Mouse (Mus musculus) midbrain, postnatal 0 days (tissue): ENCODE results near the gene Cdpf1. TPM values are rescaled to one million over a fixed set of nuclear protein-coding genes. Genes with fewer than 3 reads are reported as not detected.

ENCODE experiments used
- ATAC-seq: fragments of 200-750 bp; cut with Nextera tagmentation; 2 replicates; pipeline ENCODE4 v1.8.0; 2017; ENCODE audit warnings: moderate number of reproducible peaks, mild to moderate bottlenecking, moderate TSS enrichment, moderate library complexity; ENCODE audit not compliant: low FRiP score
- DNase-seq: peaks from one replicate; pipeline ENCODE4 v3.0.0-alpha.2; 2015; ENCODE audit warnings: low spot score
- H3K27ac ChIP-seq: fragments of 300-500 bp; sonication (generic); 2 replicates; pipeline ENCODE4 v1.5.1; 2014; ENCODE audit warnings: low read depth, mild to moderate bottlenecking, low read length, mixed read lengths
- H3K27me3 ChIP-seq: fragments of 300-500 bp; sonication (generic); 2 replicates; pipeline ENCODE4 v1.6.1; 2014; ENCODE audit warnings: low read length, control low read depth, mixed read lengths; ENCODE audit not compliant: insufficient read depth
- H3K36me3 ChIP-seq: fragments of 300-500 bp; sonication (generic); 2 replicates; pipeline ENCODE4 v1.6.1; 2014; ENCODE audit warnings: low read length, control low read depth, mixed read lengths; ENCODE audit not compliant: insufficient read depth
- H3K4me1 ChIP-seq: fragments of 300-500 bp; sonication (generic); 2 replicates; pipeline ENCODE4 v1.6.1; 2014; ENCODE audit warnings: mild to moderate bottlenecking, control low read depth, antibody characterized with exemption, low read length, mixed read lengths; ENCODE audit not compliant: insufficient read depth
- H3K4me2 ChIP-seq: fragments of 300-500 bp; sonication (generic); 2 replicates; pipeline ENCODE4 v1.6.1; 2014; ENCODE audit warnings: low read depth, mild to moderate bottlenecking, low read length, mixed read lengths; ENCODE audit not compliant: poor library complexity, severe bottlenecking
- H3K4me3 ChIP-seq: fragments of 300-500 bp; sonication (generic); 2 replicates; pipeline ENCODE4 v1.5.1; 2014; ENCODE audit warnings: low read depth, mild to moderate bottlenecking, low read length, moderate library complexity
- H3K9ac ChIP-seq: fragments of 300-500 bp; sonication (generic); replicated peaks from 2 replicates; pipeline ENCODE4 v1.6.1; 2014; ENCODE audit warnings: mild to moderate bottlenecking, low read length, moderate library complexity, mixed read lengths; ENCODE audit not compliant: poor library complexity, severe bottlenecking
- H3K9me3 ChIP-seq: fragments of 300-500 bp; sonication (generic); 2 replicates; pipeline ENCODE4 v1.6.1; 2016; ENCODE audit warnings: low read length, control low read depth
- CTCF ChIP-seq: IDR thresholded peaks from 2 replicates; pipeline ENCODE4 v1.5.1; 2016; ENCODE audit warnings: antibody characterized with exemption, mild to moderate bottlenecking
- WGBS: fragments of 180-500 bp; shearing (Covaris S2); extraction: QIAGEN DNeasy Blood & Tissue Kit; methylation state at CpG from one replicate; pipeline ENCODE4 v1.1.7; 2014; 5-methylcytosine and 5-hydroxymethylcytosine counted together
- polyA plus RNA-seq: library from polyadenylated mRNA; unstranded; fragments of >200 nt; fragmentation: Nextera tagmentation; extraction: Ambion mirVana; gene quantifications from 2 replicates; pipeline ENCODE4 v1.2.1, GENCODE M21; 2015
- total RNA-seq: library from RNA; depleted of rRNA; stranded (reverse); fragments of >200 nt; gene quantifications from 2 replicates; pipeline ENCODE4 v1.2.3, GENCODE M21; 2014

Gene Cdpf1
- total and polyA plus RNA-seq, 2 experiments from 2014 or later = 16.2 to 22.8 TPM

GRCm38 (mm10) chr15:85829470-85829869, 18.0 kb upstream of the Cdpf1 start:
- Histone ChIP-seq H3K4me2 (no peak overlapping the region), H3K27me3 (no peaks in the 10 kb centered on the region), H3K36me3 (no peaks in the 10 kb centered on the region), H3K27ac (no peak overlapping the region), H3K9ac (no peak overlapping the region), H3K9me3 (no peaks in the 10 kb centered on the region), H3K4me1 (peaks cover 13% of the 10 kb centered on the region; the same call in 1 of the 2 replicates), H3K4me3 (no peak overlapping the region)
- ATAC-seq = no peak
- no peak for TF ChIP-seq CTCF
- 73% methylated on average over 5 of the region's 5 CpGs for WGBS
- no peak for DNase-seq

DNA sequence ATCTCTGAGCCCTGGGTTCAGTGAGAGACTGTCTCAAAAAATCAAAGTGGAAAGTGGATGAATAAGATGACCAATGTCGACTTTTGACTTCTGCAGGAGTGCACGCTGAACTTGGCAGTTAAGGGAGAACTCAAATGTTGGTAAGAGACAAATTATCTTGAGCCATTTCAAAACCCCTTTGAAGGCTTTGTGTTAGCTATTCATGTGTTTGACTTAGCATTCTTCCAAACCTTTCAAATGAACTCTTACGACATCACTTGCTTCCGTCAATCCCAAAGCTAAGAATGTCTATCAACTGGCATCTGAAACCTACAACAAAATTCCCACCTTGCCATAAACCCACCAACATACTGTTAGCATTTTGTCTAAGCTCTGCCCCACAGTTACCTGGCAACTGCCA, 16.6 kb upstream of the Cdpf1 start:
- 86% methylated on average over 4 of the region's 4 CpGs for WGBS
- H3K27me3 ChIP-seq = no peaks in the 10 kb centered on the region
- H3K9ac ChIP-seq = no peak overlapping the region
- H3K4me3 ChIP-seq = no peak overlapping the region
- H3K4me2 ChIP-seq = no peak overlapping the region
- no peak overlapping the region for H3K27ac ChIP-seq
- H3K9me3 ChIP-seq = no peaks in the 10 kb centered on the region
- DNase-seq (no peak), ATAC-seq (no peak)
- no peak for TF ChIP-seq CTCF
- H3K4me1 ChIP-seq = peaks cover 13% of the 10 kb centered on the region; the same call in 1 of the 2 replicates
- H3K36me3 ChIP-seq = no peaks in the 10 kb centered on the region

GRCm38 (mm10) chr15:85826676-85827075, 15.2 kb upstream of the Cdpf1 start:
- H3K4me1 ChIP-seq = 0 out of 2 replicates have a peak, but pooled peaks cover 3% of the 10 kb centered on the region
- no peak for ATAC-seq
- TF ChIP-seq CTCF = no peak
- H3K4me3 ChIP-seq = no peak overlapping the region
- DNase-seq = no peak
- no peak overlapping the region for H3K4me2 ChIP-seq
- 78% methylated on average over 5 of the region's 5 CpGs for WGBS
- H3K27me3 ChIP-seq = no peaks in the 10 kb centered on the region
- H3K9me3 ChIP-seq = no peaks in the 10 kb centered on the region
- no peak overlapping the region for H3K9ac ChIP-seq
- H3K36me3 ChIP-seq = no peaks in the 10 kb centered on the region
- no peak overlapping the region for H3K27ac ChIP-seq

DNA sequence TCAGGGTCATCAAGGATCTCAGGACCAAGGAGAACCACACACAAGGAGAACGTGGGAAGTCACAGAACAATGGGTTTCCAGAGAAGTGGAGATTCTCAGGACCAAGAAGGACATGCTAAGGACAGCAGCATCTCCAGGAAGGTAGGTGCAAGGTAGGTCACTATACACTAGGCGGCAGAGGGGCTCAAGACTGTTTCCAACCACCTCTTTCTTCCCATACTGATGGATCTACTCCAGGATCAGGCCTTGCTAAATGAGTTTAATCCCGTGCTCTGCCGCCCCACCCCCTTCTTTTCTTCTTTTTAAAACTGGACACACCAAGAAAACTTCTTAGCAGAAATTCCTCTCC, 10.5 kb upstream of the Cdpf1 start:
- ATAC-seq (peak; percentile 34; the same call in 1 of the 2 replicates), DNase-seq (peak; percentile 26)
- peaks cover 6% of the 10 kb centered on the region; the same call in 1 of the 2 replicates for H3K4me1 ChIP-seq
- peaks cover 7% of the 10 kb centered on the region for H3K9me3 ChIP-seq
- TF ChIP-seq CTCF = peak; percentile 32
- peak overlapping the region; percentile 40 for H3K4me3 ChIP-seq
- peak overlapping the region; percentile 62 for H3K9ac ChIP-seq
- H3K27me3 ChIP-seq = peaks cover 6% of the 10 kb centered on the region; the same call in 1 of the 2 replicates
- no peak overlapping the region for H3K27ac ChIP-seq
- no peaks in the 10 kb centered on the region for H3K36me3 ChIP-seq
- peak overlapping the region; percentile 77 for H3K4me2 ChIP-seq
- 8% methylated on average over 4 of the region's 4 CpGs for WGBS

DNA sequence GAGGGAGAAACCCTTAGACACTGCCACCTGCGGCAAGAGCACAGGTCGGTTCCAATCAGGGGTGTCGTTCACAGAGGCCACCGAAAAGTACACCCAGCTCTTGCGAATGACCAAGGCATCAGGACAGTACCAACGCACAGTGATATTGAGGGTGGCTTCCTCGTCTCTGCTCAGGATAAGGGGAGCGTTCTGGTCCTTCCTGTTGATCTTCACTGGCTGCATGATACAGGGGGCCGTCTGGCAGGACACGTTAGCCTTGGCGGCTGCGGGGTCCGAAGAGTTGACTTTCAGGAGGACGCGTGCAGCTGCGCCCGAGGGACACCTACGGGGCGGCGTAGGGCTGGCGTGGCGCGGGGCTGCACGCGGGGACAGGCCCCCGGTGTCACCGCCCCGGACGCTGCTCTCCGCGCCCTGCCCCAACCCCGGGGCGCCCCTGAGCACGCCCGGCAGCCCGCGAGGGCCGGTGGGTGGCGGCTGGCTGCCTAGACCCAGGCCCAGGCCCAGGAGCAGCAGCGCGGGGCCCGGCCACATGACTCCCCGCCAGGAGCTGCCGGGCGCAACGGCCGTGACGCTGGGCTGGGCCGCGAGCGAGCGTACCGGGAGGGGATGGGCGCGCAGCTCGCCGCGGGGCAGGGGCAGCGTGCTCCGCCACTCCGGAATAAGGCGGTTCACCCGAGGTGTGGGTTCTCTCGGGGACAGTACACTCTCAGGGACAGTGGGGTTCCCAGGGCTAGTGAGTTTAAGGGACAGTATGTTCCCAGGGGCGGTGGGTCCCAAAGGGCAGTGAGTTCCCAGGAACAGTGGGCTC, 9.9 kb upstream of the Cdpf1 start, which contains the start of gene Pkdrej:
Pkdrej (minus strand) TSS at position 532 of the 808 bp plus-strand sequence.
- no peak within 1 kb of the TSS for H3K27ac ChIP-seq
- peak within 1 kb of the TSS; percentile 77 for H3K4me2 ChIP-seq
- peak within 1 kb of the TSS; percentile 62 for H3K9ac ChIP-seq
- WGBS = 2% methylated on average over 62 of the region's 65 CpGs
- H3K4me1 ChIP-seq = peaks cover 6% of the 10 kb centered on the region; the same call in 1 of the 2 replicates
- peak; percentile 9 for DNase-seq
- ATAC-seq = peak; percentile 73
- H3K36me3 ChIP-seq = no peaks in the 10 kb centered on the region
- no peak for TF ChIP-seq CTCF
- peaks cover 7% of the 10 kb centered on the region for H3K9me3 ChIP-seq
- H3K4me3 ChIP-seq = peak within 1 kb of the TSS; percentile 40
- peaks cover 6% of the 10 kb centered on the region; the same call in 1 of the 2 replicates for H3K27me3 ChIP-seq

DNA sequence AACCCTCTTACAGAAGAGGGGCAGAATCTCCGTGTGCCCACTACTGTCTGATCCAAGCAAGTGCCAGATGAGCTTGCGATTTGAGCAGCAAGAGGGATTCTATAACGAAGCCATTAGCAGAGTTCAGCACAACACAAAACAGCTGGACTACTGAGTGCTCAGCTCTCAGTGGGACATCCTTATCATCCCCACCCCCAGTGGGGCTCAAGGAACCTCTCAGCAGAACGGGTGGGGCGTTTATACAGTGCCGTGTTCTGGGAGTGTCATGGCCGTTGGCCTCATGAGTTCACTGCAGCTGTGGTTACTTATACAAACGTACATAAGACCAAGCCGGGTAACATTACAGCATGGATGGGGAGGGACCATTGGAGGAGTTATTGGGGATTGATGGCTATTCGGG, 1.9 kb upstream of the Cdpf1 start:
- Histone ChIP-seq H3K4me3 (no peak overlapping the region), H3K27ac (no peak overlapping the region), H3K36me3 (no peaks in the 10 kb centered on the region), H3K4me2 (no peak overlapping the region), H3K9me3 (peaks cover 3% of the 10 kb centered on the region; the same call in 1 of the 2 replicates), H3K27me3 (no peaks in the 10 kb centered on the region), H3K4me1 (peaks cover 6% of the 10 kb centered on the region; the same call in 1 of the 2 replicates), H3K9ac (no peak overlapping the region)
- no peak for ATAC-seq
- no peak for TF ChIP-seq CTCF
- no peak for DNase-seq
- 76% methylated on average over 10 of the region's 10 CpGs for WGBS
